Mouse (Mus musculus): ENCODE measurements around the gene Gabbr1.
"Not testable (repeated sequence)": the region's sequence is repeated elsewhere in the genome, so short reads cannot be mapped to it uniquely, and the experiment has no call there.

DNA sequence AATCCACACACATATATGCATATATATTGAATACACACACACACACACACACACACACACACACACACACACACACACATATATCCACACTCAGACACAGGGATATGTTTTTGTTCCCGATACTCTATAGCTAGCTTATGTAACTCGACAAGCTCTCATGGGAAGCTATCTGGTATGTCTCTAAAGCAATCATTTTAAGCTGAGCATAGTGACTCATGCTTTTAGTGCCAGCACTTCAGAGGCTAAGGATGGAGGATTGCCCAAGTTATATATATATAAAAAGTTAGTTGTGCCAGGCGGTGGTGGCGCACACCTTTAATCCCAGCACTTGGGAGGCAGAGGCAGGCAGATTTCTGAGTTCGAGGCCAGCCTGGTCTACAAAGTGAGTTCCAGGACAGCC is 26.5 kb upstream of the Gabbr1 start:
- not testable (repeated sequence) for TF ChIP-seq POLR2A, CTCF (IDR thresholded peaks at IDR 0.05; ENCODE audit: extremely low read depth, insufficient read depth, low read length)
